Mouse (Mus musculus): ENCODE measurements around the gene Sec62.

GRCm38 (mm10) chr3:30767271-30767670 is 25.4 kb upstream of the Sec62 start:
- TF ChIP-seq POLR2A (IDR thresholded peaks at IDR 0.05; ENCODE audit: low read depth, low read length), result no peak
- TF ChIP-seq MEF2A (IDR thresholded peaks at IDR 0.05; ENCODE audit: borderline replicate concordance, low read depth, low read length), result no peak
- no peak for TF ChIP-seq CTCF (conservative IDR thresholded peaks at IDR 0.05 in 1 of 2, IDR thresholded peaks at IDR 0.05 in 1 of 2; ENCODE audit: low read depth in 2 of 2, low read length in 2 of 2)
- TF ChIP-seq EP300 (IDR thresholded peaks at IDR 0.05; ENCODE audit: low read length), result no peak
- no peak for TF ChIP-seq SMC3 (IDR thresholded peaks at IDR 0.05; ENCODE audit: low read depth, low read length)
- TF ChIP-seq PAX5 (IDR thresholded peaks at IDR 0.05; ENCODE audit: low read length), result no peak
- no peak for TF ChIP-seq TBP (conservative IDR thresholded peaks at IDR 0.05; ENCODE audit: low read depth, low read length)

Measured in CH12.LX (cell line).